Mouse (Mus musculus) lung, adult 2 months (tissue): Measurements from ENCODE around the gene Hao2.

Source experiments
- CTCF ChIP-seq: fragments of 200-500 bp; IDR thresholded peaks from 2 replicates; pipeline ENCODE4 v1.5.1; 2011; ENCODE audit warnings: mild to moderate bottlenecking, low read length, control low read depth; ENCODE audit not compliant: insufficient read depth
- POLR2A ChIP-seq: fragments of 200-500 bp; IDR thresholded peaks from 2 replicates; pipeline ENCODE4 v1.6.1; 2011; ENCODE audit warnings: low read depth, mild to moderate bottlenecking, control low read depth, low read length, borderline replicate concordance; ENCODE audit errors: extremely low read depth

DNA sequence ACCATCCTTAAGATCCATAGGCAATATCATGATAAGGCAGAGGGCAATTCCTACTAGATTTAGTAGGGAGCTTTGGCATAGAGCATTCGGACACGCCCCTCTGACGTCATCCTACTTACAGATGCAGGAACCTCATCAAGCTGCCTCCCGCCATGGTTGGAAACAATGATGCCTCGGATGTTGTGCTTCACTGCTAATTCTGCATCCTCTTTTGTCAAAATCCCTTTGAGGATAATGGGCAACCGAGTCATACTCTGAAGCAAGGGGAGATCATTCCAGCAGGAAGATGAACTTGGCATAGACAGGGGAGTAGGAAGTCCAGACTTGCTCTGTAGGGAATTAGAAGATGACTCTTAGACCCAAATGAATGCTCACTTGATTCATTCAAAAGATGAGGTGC lies 12.8 kb downstream of the Hao2 start:
- TF ChIP-seq CTCF (no peak), POLR2A (no peak)
